Mouse (Mus musculus) cerebellum, postnatal 10 days (tissue): Measurements from ENCODE around the gene Gm21974.
A peak's percentile ranks its signal among the peaks of the same experiment; 100 is the strongest.
"Not testable (repeated sequence)": the region's sequence is repeated elsewhere in the genome, so short reads cannot be mapped to it uniquely, and the experiment has no call there.

Experiments used
- DNase-seq, 2 experiments: peaks; one replicate each; pipeline ENCODE4 v3.0.0; 2021; ENCODE audit warnings: mixed read lengths in 2 of 2

The Gm21974 gene

GRCm38 (mm10) chr7:127895442-127895841 is at the start of gene Gm21974, which contains the start of gene Vkorc1:
Gm21974 (minus strand) TSS chr7:127895454.
Vkorc1 (minus strand) TSS chr7:127895617.
- DNase-seq, result peak; percentile 97 to 98

GRCm38 (mm10) chr7:127944614-127945013 is 49.4 kb upstream of the Gm21974 start:
- no peak for DNase-seq

GRCm38 (mm10) chr7:127942097-127942496 is 46.8 kb upstream of the Gm21974 start:
- DNase-seq, result not testable (repeated sequence)

GRCm38 (mm10) chr7:127936216-127936884 is 41.1 kb upstream of the Gm21974 start:
- peak; percentile 27 to 43 for DNase-seq

GRCm38 (mm10) chr7:127935748-127936159 is 40.5 kb upstream of the Gm21974 start:
- DNase-seq, result no peak

DNA sequence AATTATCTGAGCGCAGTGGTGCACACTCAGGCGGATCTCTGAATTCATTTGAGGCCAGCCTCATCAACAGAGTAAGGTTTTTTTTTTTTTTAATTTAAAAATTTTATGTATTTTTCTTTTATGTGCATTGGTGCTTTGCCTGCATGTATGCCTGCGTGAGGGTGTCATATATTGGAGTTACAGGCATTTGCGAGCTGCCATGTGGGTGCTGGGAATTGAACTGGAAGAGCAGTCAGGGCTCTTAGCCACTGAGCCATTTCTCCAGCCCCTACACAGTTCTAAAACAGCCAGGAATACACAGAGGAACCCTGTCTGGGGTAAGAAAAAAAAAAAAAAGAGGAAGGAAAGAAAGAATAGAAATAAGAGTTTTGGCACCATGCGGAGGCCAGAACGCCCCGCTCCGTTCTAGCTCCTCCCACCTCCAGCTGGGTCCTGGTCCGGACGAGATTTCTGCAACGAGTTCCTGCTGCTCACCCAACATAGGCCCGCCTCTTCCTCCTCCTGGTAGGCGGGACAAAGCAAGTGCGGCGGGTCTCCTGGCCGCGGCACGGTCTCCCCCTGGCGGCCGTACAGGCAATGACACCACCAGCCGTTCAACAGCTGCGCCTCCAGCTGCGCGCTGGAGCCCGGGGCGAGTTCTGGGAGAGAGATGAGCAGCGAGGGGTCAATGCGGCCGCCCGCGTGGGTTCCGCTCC is 39.9 kb upstream of the Gm21974 start:
- peak; percentile 97 for DNase-seq

- peak in 1 of 2 experiments; percentile 22 for DNase-seq
Measured at GRCm38 (mm10) chr7:127934075-127934474, 38.8 kb upstream of the Gm21974 start.

GRCm38 (mm10) chr7:127932273-127933031 is 37.2 kb upstream of the Gm21974 start:
- DNase-seq, result no peak

GRCm38 (mm10) chr7:127931351-127932135 is 36.3 kb upstream of the Gm21974 start:
- DNase-seq, result no peak

DNA sequence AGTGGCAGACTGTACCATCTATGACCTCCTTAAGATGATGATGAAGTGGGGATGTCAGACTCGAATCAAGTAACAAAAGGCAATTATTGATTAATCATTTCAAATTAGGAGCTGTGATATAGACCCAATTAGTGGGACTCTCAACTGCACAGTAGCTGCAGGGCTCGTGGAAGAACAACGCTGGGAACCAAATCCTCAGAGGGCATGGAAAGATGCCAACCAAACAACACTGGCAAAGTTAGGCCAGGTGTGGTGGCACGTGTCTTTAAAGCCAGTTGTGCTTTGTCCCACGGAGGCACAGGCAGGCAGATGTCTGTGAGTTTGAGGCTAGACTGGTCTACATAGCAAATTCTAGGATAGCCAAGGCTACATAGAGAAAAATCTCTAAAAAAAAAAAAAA is 35.4 kb upstream of the Gm21974 start:
- no peak for DNase-seq

- no peak for DNase-seq
Measured at GRCm38 (mm10) chr7:127929923-127930322, 34.7 kb upstream of the Gm21974 start, which contains the start of gene Prss8. Prss8 (minus strand) TSS chr7:127930104.

- DNase-seq, result peak; percentile 61 to 70
Measured at GRCm38 (mm10) chr7:127928596-127928995, 33.3 kb upstream of the Gm21974 start.

- DNase-seq, result no peak
Measured at GRCm38 (mm10) chr7:127927726-127928125, 32.5 kb upstream of the Gm21974 start.

DNA sequence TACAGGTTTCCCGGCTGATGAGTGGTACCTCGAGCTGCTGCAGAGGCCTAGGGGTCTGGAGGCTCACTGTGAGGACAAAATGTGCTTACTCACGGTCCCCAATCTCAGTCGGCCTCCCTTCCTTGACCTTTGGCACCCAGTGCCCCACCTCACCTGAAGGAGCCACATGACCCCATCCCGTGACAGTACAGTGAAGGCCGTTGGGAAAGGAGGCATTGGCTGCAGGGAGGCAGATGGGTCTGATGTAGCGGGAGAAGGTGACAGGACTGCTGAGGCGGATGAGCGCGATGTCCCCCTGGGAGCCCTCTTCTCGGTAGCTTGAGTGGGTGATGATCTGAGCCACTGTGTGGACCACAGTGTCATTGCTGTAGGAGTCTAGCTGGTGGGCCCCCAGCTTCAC is 31.6 kb upstream of the Gm21974 start:
- DNase-seq, result no peak

GRCm38 (mm10) chr7:127926066-127926465 is 30.8 kb upstream of the Gm21974 start:
- no peak for DNase-seq

- no peak for DNase-seq
Measured at GRCm38 (mm10) chr7:127925252-127925651, 30.0 kb upstream of the Gm21974 start.

DNA sequence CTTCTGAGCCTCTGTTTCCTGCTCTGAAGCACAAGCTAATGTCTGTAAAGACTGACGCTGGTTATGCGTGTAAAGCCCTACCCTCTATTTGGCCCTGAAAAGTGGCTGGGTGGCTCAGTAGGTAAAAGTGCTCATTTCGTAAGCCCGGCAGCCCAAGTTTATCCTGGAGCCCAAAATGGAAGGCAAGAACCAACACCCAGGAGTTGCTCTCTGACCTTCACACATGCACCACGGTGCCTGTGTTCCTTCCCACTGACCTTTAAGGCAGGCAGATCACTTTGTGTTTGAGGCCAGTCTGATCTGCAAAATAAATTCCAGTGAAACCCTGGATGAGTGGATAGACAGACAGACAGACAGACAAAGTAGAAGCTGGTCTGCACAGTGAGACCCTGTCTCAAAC is 28.5 kb upstream of the Gm21974 start:
- no peak for DNase-seq

GRCm38 (mm10) chr7:127922451-127923275 is 27.4 kb upstream of the Gm21974 start:
- no peak for DNase-seq

DNA sequence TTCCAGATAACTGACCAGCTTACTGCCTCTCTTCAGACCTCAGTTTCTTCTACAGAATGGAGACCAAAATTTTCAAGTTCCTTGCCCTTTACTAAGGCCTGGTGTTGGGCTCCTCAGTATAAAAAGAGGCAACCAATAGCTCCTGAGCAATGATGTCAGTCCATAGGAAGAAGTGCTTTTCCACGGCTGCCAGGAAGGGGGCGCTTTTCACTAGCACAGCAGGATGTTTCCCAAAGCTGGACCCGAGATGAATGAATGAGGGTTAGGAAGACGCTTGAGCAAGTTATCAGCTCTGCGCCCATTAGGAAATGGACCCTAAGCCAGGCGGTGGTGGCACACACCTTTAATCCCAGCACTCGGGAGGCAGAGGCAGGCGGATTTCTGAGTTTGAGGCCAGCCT is 26.3 kb upstream of the Gm21974 start:
- no peak for DNase-seq

- peak in 1 of 2 experiments; percentile 59 for DNase-seq
Measured at GRCm38 (mm10) chr7:127919290-127919689, 24.0 kb upstream of the Gm21974 start.

DNA sequence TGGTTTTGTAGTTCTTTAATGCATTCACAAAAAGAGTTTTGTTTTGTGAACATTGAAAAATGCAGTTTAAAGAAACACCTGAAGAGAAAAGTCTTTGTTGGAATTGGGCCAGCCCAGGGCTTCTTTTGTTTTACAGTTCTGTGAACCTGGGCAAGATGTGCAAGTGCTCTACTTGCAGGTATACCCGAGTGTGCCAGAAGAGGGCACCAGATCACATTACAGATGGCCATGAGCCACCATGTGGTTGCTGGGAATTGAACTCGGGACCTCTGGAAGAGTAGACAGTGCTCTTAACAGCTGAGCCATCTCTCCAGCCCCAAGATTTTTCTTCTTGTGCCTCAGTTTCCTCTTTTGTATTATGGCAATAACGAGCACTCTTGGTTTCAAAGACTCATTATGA is 22.9 kb upstream of the Gm21974 start:
- DNase-seq, result peak; percentile 66 to 72

DNA sequence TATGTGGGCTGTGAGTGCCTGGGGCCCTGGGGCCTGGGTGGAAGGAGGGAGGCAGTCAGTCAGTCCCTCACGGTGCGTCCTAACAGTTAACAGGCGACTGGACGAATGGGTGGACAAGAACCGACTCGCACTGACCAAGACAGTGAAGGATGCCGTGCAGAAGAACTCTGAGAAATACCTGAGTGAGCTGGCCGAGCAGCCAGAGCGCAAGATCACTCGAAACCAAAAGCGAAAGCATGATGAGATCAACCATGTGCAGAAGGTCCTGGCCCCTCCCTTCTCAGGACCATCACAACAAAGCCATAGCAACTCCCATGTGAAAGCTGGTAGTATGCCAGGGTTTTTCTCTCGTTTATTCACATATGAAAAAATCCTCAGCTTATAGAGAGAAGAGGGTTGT is 20.0 kb upstream of the Gm21974 start:
- no peak for DNase-seq
